Mouse (Mus musculus): ENCODE data around the gene Id3. TPM values are rescaled to one million over a fixed set of nuclear protein-coding genes. Genes with fewer than 3 reads are reported as not detected.

Gene Id3
- total and polyA plus RNA-seq, 3 experiments: 0.22 TPM; not detected in 2

DNA sequence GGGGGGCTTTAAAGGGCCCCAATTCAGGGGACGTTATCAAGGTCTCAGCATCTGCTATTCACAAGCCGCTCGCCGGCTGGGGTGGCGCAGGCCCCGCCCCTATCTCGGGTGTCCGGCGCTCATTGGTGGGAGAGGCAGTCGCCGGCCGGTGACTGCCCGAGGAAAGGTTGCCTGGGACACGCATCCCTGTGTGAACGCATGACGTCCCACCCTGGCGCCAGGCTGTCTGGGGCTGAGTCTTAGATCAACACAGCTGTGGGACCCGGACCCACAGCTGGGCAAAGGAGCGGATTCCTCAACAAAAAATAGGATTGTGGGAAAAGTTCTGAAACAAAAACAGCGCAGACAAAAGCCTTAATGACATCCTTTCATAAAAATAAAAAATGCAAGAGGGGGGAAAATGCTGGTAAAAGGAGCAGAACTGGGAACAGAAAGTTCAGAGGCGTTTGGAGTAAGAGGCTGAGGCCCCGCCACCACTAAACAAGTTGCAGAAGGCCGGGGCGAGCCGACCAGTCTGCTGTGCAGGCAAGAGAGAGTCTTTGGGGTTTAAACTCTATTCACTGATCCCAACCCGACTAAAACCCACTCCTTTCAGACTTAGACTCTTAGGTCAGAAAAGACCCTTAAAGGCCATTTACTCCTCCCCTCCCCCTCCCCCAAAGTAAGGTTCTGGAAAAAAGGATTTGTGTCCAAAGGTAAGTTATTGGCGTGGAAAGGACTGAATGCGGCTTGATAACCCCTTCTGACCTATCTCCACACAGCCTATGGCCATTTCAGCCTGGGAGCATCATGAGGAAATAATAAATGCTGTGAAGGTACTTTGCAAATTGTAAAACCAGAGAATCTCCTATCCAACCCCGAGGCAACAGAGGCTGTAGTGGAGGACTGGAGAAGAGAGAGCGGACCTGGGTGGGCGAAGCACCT, 2.7 kb upstream of the Id3 start:
- Histone ChIP-seq H3K4me3 (ENCODE audit: low read depth, low read length) (peak overlapping the region; percentile 61; the same call in 1 of the 2 replicates), H3K36me3 (replicated peaks) (no peaks in the 10 kb centered on the region), H3K27me3 (ENCODE audit: insufficient read depth, low read length) (peaks cover 75% of the 10 kb centered on the region), H3K4me1 (ENCODE audit: insufficient read depth, low read depth, low read length) (peaks cover 29% of the 10 kb centered on the region), H3K9me3 (replicated peaks) (peaks cover 4% of the 10 kb centered on the region; the same call in 1 of the 2 replicates)
- ATAC-seq (ENCODE audit: extremely low read depth, insufficient number of reproducible peaks, low FRiP score, poor library complexity, severe bottlenecking) (peak; percentile 60; the same call in 1 of the 2 replicates), DNase-seq (ENCODE audit: low spot score) (peak; percentile 84)
- no peak for TF ChIP-seq CTCF (IDR thresholded peaks at IDR 0.05; ENCODE audit: low read depth, low read length)

- peaks cover 84% of the 10 kb centered on the region for H3K27me3 ChIP-seq (ENCODE audit: insufficient read depth, low read length)
- TF ChIP-seq TAL1 (conservative IDR thresholded peaks at IDR 0.05; ENCODE audit: low read depth, low read length) (no peak), CTCF (IDR thresholded peaks at IDR 0.05; ENCODE audit: low read depth, low read length) (no peak)
- no peaks in the 10 kb centered on the region for H3K36me3 ChIP-seq (replicated peaks)
- peaks cover 37% of the 10 kb centered on the region for H3K4me1 ChIP-seq (ENCODE audit: insufficient read depth, low read depth, low read length)
- H3K4me3 ChIP-seq (ENCODE audit: low read depth, low read length): no peak overlapping the region
- no peak for DNase-seq (ENCODE audit: low spot score)
- H3K9me3 ChIP-seq (replicated peaks): peaks cover 4% of the 10 kb centered on the region; the same call in 1 of the 2 replicates
- no peak for ATAC-seq (ENCODE audit: extremely low read depth, insufficient number of reproducible peaks, low FRiP score, poor library complexity, severe bottlenecking)
Observed at GRCm38 (mm10) chr4:136142267-136143192, 767 bp upstream of the Id3 start.

DNA sequence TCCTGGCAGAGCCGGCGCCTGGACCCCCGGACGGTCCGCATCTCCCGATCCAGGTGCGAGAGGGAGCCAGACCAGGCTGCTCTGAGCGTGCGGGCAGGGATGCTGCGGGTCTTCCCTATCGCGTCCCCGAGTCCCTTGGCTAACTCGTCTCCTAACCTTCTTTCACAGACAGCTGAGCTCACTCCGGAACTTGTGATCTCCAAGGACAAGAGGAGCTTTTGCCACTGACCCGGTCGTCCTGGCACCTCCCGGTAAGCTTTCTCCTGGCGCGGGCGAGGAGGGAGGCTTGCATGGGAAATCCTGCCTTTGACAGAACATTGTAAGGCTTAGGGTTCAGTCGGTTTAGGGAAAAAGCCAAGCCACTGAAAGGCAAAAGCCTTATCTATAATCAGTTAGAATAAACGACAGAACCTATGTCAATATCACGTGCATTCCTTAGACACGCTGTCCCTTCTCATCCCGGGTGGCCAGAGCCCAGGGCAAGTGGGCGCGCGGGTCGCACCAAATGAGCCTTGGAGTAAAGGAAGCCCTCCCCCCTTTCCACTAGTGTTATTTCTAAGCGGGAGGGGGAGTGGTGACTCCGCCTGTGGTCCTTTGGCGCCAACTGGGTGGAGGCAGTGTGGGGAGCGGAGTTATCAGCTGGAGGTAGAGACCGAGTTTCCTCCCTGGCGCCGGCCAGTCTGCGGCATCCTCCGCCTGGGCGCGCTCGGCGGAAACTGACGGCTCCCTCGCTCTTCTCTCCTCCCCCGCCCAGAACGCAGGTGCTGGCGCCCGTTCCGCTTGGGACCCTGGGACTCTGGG, 1.0 kb downstream of the Id3 start:
- no peak for TF ChIP-seq POLR2AphosphoS5 (IDR thresholded peaks at IDR 0.05; ENCODE audit: insufficient replicate concordance, low read depth, low read length)
- no peak for TF ChIP-seq CTCF (IDR thresholded peaks at IDR 0.05; ENCODE audit: low read depth, low read length)
- TF ChIP-seq TAL1 (conservative IDR thresholded peaks at IDR 0.05; ENCODE audit: low read depth, low read length): no peak
- no peak for TF ChIP-seq GATA1 (IDR thresholded peaks at IDR 0.05; ENCODE audit: borderline replicate concordance, low read length)
- TF ChIP-seq GATA2 (IDR thresholded peaks at IDR 0.05; ENCODE audit: borderline replicate concordance, low read depth, low read length): no peak
- ATAC-seq (ENCODE audit: extremely low read depth, insufficient number of reproducible peaks, low FRiP score, poor library complexity, severe bottlenecking): no peak; the same call in 1 of the 2 replicates
- no peak for DNase-seq (ENCODE audit: low spot score)
- peaks cover 45% of the 10 kb centered on the region for H3K4me1 ChIP-seq (ENCODE audit: insufficient read depth, low read depth, low read length)
- H3K9me3 ChIP-seq (replicated peaks): peaks cover 4% of the 10 kb centered on the region; the same call in 1 of the 2 replicates
- H3K4me3 ChIP-seq (ENCODE audit: low read depth, low read length): peak overlapping the region; percentile 44; the same call in 1 of the 2 replicates
- peaks cover 76% of the 10 kb centered on the region for H3K27me3 ChIP-seq (ENCODE audit: insufficient read depth, low read length)
- H3K36me3 ChIP-seq (replicated peaks): no peaks in the 10 kb centered on the region

DNA sequence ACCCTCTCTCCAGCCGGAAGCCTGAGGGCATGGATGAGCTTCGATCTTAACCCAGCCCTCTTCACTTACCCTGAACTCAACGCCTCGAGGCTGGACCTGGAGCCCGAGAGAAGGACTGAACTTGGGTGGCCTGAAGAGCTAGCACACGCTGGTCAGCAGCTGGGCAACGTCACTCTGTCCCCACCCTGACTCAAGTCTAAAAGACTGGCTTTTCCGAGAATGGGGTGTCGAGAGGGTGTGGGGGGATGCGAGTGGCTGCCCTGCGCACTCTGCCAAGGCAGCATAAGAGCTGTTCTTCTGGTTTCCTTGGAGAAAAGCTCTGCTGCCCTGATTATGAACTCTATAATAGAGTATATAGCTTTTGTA, 1.6 kb downstream of the Id3 start:
- H3K27me3 ChIP-seq (ENCODE audit: insufficient read depth, low read length): peaks cover 72% of the 10 kb centered on the region
- ATAC-seq (ENCODE audit: extremely low read depth, insufficient number of reproducible peaks, low FRiP score, poor library complexity, severe bottlenecking) (no peak), DNase-seq (ENCODE audit: low spot score) (no peak)
- peaks cover 42% of the 10 kb centered on the region for H3K4me1 ChIP-seq (ENCODE audit: insufficient read depth, low read depth, low read length)
- H3K36me3 ChIP-seq (replicated peaks): no peaks in the 10 kb centered on the region
- H3K4me3 ChIP-seq (ENCODE audit: low read depth, low read length): peak overlapping the region; percentile 44; the same call in 1 of the 2 replicates
- TF ChIP-seq GATA2 (IDR thresholded peaks at IDR 0.05; ENCODE audit: borderline replicate concordance, low read depth, low read length) (no peak), TAL1 (conservative IDR thresholded peaks at IDR 0.05; ENCODE audit: low read depth, low read length) (no peak), GATA1 (IDR thresholded peaks at IDR 0.05; ENCODE audit: borderline replicate concordance, low read length) (no peak), CTCF (IDR thresholded peaks at IDR 0.05; ENCODE audit: low read depth, low read length) (no peak), POLR2AphosphoS5 (IDR thresholded peaks at IDR 0.05; ENCODE audit: insufficient replicate concordance, low read depth, low read length) (no peak)
- peaks cover 4% of the 10 kb centered on the region; the same call in 1 of the 2 replicates for H3K9me3 ChIP-seq (replicated peaks)

DNA sequence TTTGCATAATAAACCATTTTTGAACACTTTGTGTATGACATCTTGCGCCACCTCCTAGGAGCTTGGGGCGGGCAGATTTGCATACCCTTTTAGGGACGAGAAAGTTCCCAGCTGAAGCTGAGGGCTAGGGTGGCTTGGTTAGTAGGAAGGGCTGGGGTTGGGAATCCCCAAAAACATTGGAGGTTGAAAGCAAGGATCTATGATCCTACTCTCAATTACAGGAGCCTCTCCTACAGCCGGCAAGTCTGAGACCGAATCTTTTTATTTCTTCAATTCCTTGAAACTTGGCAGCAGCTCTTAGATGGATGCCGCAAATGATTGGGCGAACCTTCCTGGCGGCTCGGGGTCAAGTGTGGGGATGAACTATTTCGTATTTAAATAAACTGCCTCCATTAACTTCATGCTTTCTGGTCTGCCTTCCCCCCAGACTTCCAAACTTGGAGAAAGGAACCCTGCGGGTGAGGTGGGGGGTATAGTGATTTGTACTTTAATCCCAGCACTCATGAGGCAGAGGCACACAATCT, 2.1 kb downstream of the Id3 start:
- H3K36me3 ChIP-seq (replicated peaks): no peaks in the 10 kb centered on the region
- H3K4me3 ChIP-seq (ENCODE audit: low read depth, low read length): no peak overlapping the region
- H3K4me1 ChIP-seq (ENCODE audit: insufficient read depth, low read depth, low read length): peaks cover 38% of the 10 kb centered on the region
- H3K9me3 ChIP-seq (replicated peaks): peaks cover 4% of the 10 kb centered on the region; the same call in 1 of the 2 replicates
- ATAC-seq (ENCODE audit: extremely low read depth, insufficient number of reproducible peaks, low FRiP score, poor library complexity, severe bottlenecking) (no peak), DNase-seq (ENCODE audit: low spot score) (no peak)
- TF ChIP-seq CTCF (IDR thresholded peaks at IDR 0.05; ENCODE audit: low read depth, low read length) (no peak), GATA2 (IDR thresholded peaks at IDR 0.05; ENCODE audit: borderline replicate concordance, low read depth, low read length) (no peak), GATA1 (IDR thresholded peaks at IDR 0.05; ENCODE audit: borderline replicate concordance, low read length) (no peak)
- H3K27me3 ChIP-seq (ENCODE audit: insufficient read depth, low read length): peaks cover 70% of the 10 kb centered on the region
